Mouse (Mus musculus): ENCODE measurements around the gene Hist1h1t. TPM values are rescaled to one million over a fixed set of nuclear protein-coding genes. Genes with fewer than 3 reads are reported as not detected.
"Not testable (repeated sequence)": the region's sequence is repeated elsewhere in the genome, so short reads cannot be mapped to it uniquely, and the experiment has no call there.

Hist1h1t gene
- not detected in 2 replicates for polyA plus RNA-seq (2014; fragmentation: Nextera tagmentation; extraction: Ambion mirVana)

DNA sequence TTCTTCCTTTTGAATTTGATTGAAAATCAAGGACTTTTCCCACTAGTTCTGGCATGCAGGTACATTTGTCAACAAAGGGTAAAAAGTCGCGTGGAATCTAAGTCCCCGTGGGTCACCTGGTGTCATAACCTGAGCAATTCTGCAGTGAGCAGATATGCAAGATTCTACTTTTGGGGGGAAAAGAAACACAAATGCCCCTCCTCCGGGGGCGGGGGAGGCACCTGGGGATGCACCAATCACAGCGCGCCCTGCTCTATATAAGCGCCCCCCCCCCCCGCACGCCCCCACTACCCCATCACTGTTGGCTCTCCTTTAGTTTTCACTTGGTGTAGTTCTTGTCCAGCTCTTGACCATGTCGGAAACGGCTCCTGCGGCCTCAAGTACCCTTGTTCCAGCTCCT, at the start of gene Hist1h1t:
TSS of gene Hist1h1t (plus strand) at position 301 of the 400 bp plus-strand sequence.
- WGBS, result 54% methylated on average over 12 of the region's 13 CpGs
- H3K4me2 ChIP-seq (replicated peaks; ENCODE audit: low read depth, low read length), result no peak within 1 kb of the TSS
- H3K4me1 ChIP-seq (ENCODE audit: control insufficient read depth, insufficient read depth, low read length), result 0 out of 2 replicates have a peak, but pooled peaks cover 5% of the 10 kb centered on the region
- ATAC-seq (ENCODE audit: insufficient number of reproducible peaks, insufficient read depth, low FRiP score, low read depth), result no peak
- no peak within 1 kb of the TSS for H3K9ac ChIP-seq (replicated peaks; ENCODE audit: low read depth, low read length)
- 0 out of 2 replicates have a peak within 1 kb of the TSS, but pooled peaks have one; percentile 10 for H3K27ac ChIP-seq (ENCODE audit: low read length)
- no peaks in the 10 kb centered on the region for H3K9me3 ChIP-seq (ENCODE audit: control insufficient read depth, low read depth, low read length)
- H3K36me3 ChIP-seq (ENCODE audit: control insufficient read depth, insufficient read depth, low read length), result no peaks in the 10 kb centered on the region
- H3K4me3 ChIP-seq (ENCODE audit: low read depth, low read length), result no peak within 1 kb of the TSS
- no peaks in the 10 kb centered on the region for H3K27me3 ChIP-seq (ENCODE audit: control insufficient read depth, insufficient read depth, low read length)

DNA sequence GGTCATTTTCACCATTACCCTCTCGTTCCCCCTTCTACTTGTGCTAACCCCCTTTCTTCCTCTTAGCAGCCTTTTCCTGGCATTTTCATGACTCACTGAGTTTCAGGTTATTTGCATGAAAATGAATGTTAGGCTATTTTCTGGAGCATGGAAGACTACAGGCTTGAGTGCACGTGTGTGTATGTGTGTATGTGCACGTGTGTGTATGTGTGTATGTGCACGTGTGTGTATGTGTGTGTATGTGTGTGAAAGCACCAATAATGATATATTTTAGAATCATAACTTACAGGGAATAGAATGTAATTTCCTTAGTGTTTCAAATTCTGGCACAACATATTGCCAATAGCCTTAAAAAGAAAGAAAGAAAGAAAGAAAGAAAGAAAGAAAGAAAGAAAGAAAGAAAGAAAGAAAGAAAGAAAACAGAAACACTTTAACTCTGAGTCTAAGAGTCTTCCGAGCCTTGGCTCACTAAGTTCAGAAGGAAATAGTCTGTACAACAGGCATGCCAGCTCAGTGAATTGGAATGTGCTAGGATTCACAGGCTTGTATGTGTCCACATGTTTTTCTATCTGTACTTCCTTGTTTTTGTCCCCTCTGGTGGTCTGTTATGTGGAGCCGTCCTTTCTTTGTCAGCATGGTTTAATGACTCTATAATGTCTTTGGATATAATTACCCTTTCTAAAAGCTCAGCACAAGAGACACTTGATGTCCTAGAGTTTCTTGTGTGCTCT, 35.8 kb upstream of the Hist1h1t start:
- Histone ChIP-seq H3K4me3 (ENCODE audit: low read depth, low read length) (no peak overlapping the region), H3K27ac (ENCODE audit: low read length) (no peak overlapping the region), H3K27me3 (ENCODE audit: control insufficient read depth, insufficient read depth, low read length) (no peaks in the 10 kb centered on the region), H3K36me3 (ENCODE audit: control insufficient read depth, insufficient read depth, low read length) (no peaks in the 10 kb centered on the region), H3K9me3 (ENCODE audit: control insufficient read depth, low read depth, low read length) (no peaks in the 10 kb centered on the region), H3K4me1 (ENCODE audit: control insufficient read depth, insufficient read depth, low read length) (no peaks in the 10 kb centered on the region), H3K4me2 (replicated peaks; ENCODE audit: low read depth, low read length) (no peak overlapping the region), H3K9ac (replicated peaks; ENCODE audit: low read depth, low read length) (no peak overlapping the region)
- 71% methylated on average over 6 of the region's 6 CpGs for WGBS
- no peak for ATAC-seq (ENCODE audit: insufficient number of reproducible peaks, insufficient read depth, low FRiP score, low read depth)

- no peak overlapping the region for H3K9ac ChIP-seq (replicated peaks; ENCODE audit: low read depth, low read length)
- no peak overlapping the region for H3K4me3 ChIP-seq (ENCODE audit: low read depth, low read length)
- ATAC-seq (ENCODE audit: insufficient number of reproducible peaks, insufficient read depth, low FRiP score, low read depth), result no peak
- no peaks in the 10 kb centered on the region for H3K27me3 ChIP-seq (ENCODE audit: control insufficient read depth, insufficient read depth, low read length)
- H3K9me3 ChIP-seq (ENCODE audit: control insufficient read depth, low read depth, low read length), result no peaks in the 10 kb centered on the region
- WGBS, result 72% methylated on average over 3 of the region's 3 CpGs
- no peaks in the 10 kb centered on the region for H3K4me1 ChIP-seq (ENCODE audit: control insufficient read depth, insufficient read depth, low read length)
- H3K36me3 ChIP-seq (ENCODE audit: control insufficient read depth, insufficient read depth, low read length), result no peaks in the 10 kb centered on the region
- H3K27ac ChIP-seq (ENCODE audit: low read length), result no peak overlapping the region
- no peak overlapping the region for H3K4me2 ChIP-seq (replicated peaks; ENCODE audit: low read depth, low read length)
Observed at GRCm38 (mm10) chr13:23662536-23662935, 33.1 kb upstream of the Hist1h1t start.

- Histone ChIP-seq H3K4me2 (replicated peaks; ENCODE audit: low read depth, low read length) (peak overlapping the region; percentile 52; the same call in 1 of the 2 replicates), H3K9ac (replicated peaks; ENCODE audit: low read depth, low read length) (0 out of 2 replicates have a peak overlapping the region, but pooled peaks have one; percentile 47), H3K4me1 (ENCODE audit: control insufficient read depth, insufficient read depth, low read length) (peaks cover 5% of the 10 kb centered on the region; the same call in 1 of the 2 replicates), H3K9me3 (ENCODE audit: control insufficient read depth, low read depth, low read length) (no peaks in the 10 kb centered on the region), H3K36me3 (ENCODE audit: control insufficient read depth, insufficient read depth, low read length) (no peaks in the 10 kb centered on the region), H3K27me3 (ENCODE audit: control insufficient read depth, insufficient read depth, low read length) (no peaks in the 10 kb centered on the region), H3K4me3 (ENCODE audit: low read depth, low read length) (no peak overlapping the region), H3K27ac (ENCODE audit: low read length) (no peak overlapping the region)
- ATAC-seq (ENCODE audit: insufficient number of reproducible peaks, insufficient read depth, low FRiP score, low read depth), result no peak
- WGBS, result 63% methylated on average over 6 of the region's 6 CpGs
Observed at GRCm38 (mm10) chr13:23681990-23682582, 13.5 kb upstream of the Hist1h1t start.

- H3K36me3 ChIP-seq (ENCODE audit: control insufficient read depth, insufficient read depth, low read length), result no peaks in the 10 kb centered on the region
- no peak for ATAC-seq (ENCODE audit: insufficient number of reproducible peaks, insufficient read depth, low FRiP score, low read depth)
- H3K27me3 ChIP-seq (ENCODE audit: control insufficient read depth, insufficient read depth, low read length), result no peaks in the 10 kb centered on the region
- H3K27ac ChIP-seq (ENCODE audit: low read length), result peak overlapping the region; percentile 91
- H3K4me2 ChIP-seq (replicated peaks; ENCODE audit: low read depth, low read length), result peak overlapping the region; percentile 52
- H3K4me1 ChIP-seq (ENCODE audit: control insufficient read depth, insufficient read depth, low read length), result peaks cover 5% of the 10 kb centered on the region; the same call in 1 of the 2 replicates
- WGBS, result 44% methylated on average over 1 of the region's 1 CpGs
- H3K4me3 ChIP-seq (ENCODE audit: low read depth, low read length), result peak overlapping the region; percentile 34
- H3K9ac ChIP-seq (replicated peaks; ENCODE audit: low read depth, low read length), result peak overlapping the region; percentile 47
- no peaks in the 10 kb centered on the region for H3K9me3 ChIP-seq (ENCODE audit: control insufficient read depth, low read depth, low read length)
Observed at GRCm38 (mm10) chr13:23682623-23682946, 13.0 kb upstream of the Hist1h1t start.

DNA sequence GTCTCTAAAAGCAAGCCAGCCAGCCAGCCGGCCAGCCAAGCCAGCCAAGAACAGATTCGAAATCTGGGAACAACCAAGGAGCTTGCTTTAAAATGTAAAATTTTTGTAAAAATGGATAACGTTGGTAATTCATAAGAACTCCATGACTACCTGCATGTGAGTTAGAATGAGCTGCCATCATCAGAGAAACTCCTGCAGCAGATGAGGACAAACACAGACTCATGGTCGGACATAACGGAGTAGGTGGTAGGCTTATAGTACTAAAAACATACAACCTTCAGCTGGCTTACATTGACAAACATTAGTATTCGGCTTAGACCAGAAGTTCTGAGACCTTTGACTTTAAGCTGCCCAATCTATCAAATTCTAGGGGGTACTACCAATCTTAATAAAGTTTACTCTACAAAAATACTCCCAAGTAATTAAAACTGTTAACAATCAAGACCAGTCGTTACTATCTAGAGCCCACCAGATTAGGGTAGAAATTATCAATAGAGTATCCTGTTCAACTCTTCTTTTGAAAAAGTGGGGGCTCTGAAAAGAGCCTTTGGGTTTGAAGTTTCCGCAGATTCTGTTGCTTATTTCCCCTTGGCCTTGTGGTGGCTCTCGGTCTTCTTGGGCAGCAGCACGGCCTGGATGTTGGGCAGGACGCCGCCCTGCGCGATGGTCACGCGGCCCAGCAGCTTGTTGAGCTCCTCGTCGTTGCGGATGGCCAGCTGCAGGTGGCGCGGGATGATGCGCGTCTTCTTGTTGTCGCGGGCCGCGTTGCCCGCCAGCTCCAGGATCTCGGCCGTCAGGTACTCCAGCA, 12.5 kb upstream of the Hist1h1t start:
- H3K27me3 ChIP-seq (ENCODE audit: control insufficient read depth, insufficient read depth, low read length); H3K4me1 ChIP-seq (ENCODE audit: control insufficient read depth, insufficient read depth, low read length); H3K36me3 ChIP-seq (ENCODE audit: control insufficient read depth, insufficient read depth, low read length); H3K9me3 ChIP-seq (ENCODE audit: control insufficient read depth, low read depth, low read length): not testable (repeated sequence)
- H3K4me3 ChIP-seq (ENCODE audit: low read depth, low read length), result peak overlapping the region; percentile 34
- peak overlapping the region; percentile 91 for H3K27ac ChIP-seq (ENCODE audit: low read length)
- H3K9ac ChIP-seq (replicated peaks; ENCODE audit: low read depth, low read length), result peak overlapping the region; percentile 47
- 10% methylated on average over 12 of the region's 30 CpGs for WGBS
- peak overlapping the region; percentile 52 for H3K4me2 ChIP-seq (replicated peaks; ENCODE audit: low read depth, low read length)
- peak; percentile 16 for ATAC-seq (ENCODE audit: insufficient number of reproducible peaks, insufficient read depth, low FRiP score, low read depth)

DNA sequence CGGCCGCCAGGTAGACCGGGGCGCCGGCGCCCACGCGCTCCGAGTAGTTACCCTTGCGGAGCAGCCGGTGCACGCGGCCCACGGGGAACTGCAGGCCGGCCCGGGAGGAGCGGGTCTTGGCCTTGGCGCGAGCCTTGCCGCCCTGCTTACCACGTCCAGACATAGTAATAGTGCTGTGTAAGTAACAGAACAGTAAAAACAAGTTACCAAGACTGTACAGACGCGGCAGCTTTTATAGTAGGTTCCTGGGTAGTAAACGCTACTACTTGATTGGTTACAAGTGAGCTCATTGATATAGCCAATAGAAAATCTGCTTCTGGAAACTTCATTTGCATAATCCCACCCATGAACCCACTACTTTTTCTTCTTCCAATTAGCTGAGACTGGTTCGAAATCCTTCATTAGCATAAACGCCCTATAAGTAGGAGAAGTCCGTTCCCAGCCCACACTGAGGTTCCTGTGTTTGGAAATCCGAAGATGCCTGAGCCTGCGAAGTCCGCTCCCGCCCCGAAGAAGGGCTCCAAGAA, 11.8 kb upstream of the Hist1h1t start, which contains the start of the genes Hist1h2ac and Hist1h2bc:
TSS of gene Hist1h2ac (minus strand) at position 194 of the 527 bp plus-strand sequence.
TSS of gene Hist1h2bc (plus strand) at position 445 of the 527 bp plus-strand sequence.
- H3K4me1 ChIP-seq (ENCODE audit: control insufficient read depth, insufficient read depth, low read length), result peaks cover 9% of the 10 kb centered on the region; the same call in 1 of the 2 replicates
- H3K9ac ChIP-seq (replicated peaks; ENCODE audit: low read depth, low read length), result peak within 1 kb of the TSS; percentile 55
- H3K4me2 ChIP-seq (replicated peaks; ENCODE audit: low read depth, low read length), result peak within 1 kb of the TSS; percentile 78
- ATAC-seq (ENCODE audit: insufficient number of reproducible peaks, insufficient read depth, low FRiP score, low read depth), result peak; percentile 98
- H3K4me3 ChIP-seq (ENCODE audit: low read depth, low read length), result peak within 1 kb of the TSS; percentile 34
- WGBS, result 0% methylated on average over 32 of the region's 32 CpGs
- peak within 1 kb of the TSS; percentile 98 for H3K27ac ChIP-seq (ENCODE audit: low read length)
- H3K9me3 ChIP-seq (ENCODE audit: control insufficient read depth, low read depth, low read length), result no peaks in the 10 kb centered on the region
- H3K36me3 ChIP-seq (ENCODE audit: control insufficient read depth, insufficient read depth, low read length), result no peaks in the 10 kb centered on the region
- no peaks in the 10 kb centered on the region for H3K27me3 ChIP-seq (ENCODE audit: control insufficient read depth, insufficient read depth, low read length)

Data from stomach, embryonic 14.5 days (tissue).